Mouse (Mus musculus): ENCODE data around the gene Fam83c.

Fam83c gene

GRCm38 (mm10) chr2:155798613-155799012 lies 36.0 kb downstream of the Fam83c start:
- DNase-seq (ENCODE audit: inconsistent age in 2 of 2, low spot score in 1 of 2), result no peak

- DNase-seq (ENCODE audit: inconsistent age in 2 of 2, low spot score in 1 of 2), result peak in 1 of 2 experiments; percentile 17
Measured at GRCm38 (mm10) chr2:155794674-155795445, 39.8 kb downstream of the Fam83c start.

- DNase-seq (ENCODE audit: inconsistent age in 2 of 2, low spot score in 1 of 2), result no peak
Measured at GRCm38 (mm10) chr2:155792899-155793298, 41.8 kb downstream of the Fam83c start.

GRCm38 (mm10) chr2:155787949-155788931 lies 46.4 kb downstream of the Fam83c start:
- no peak for DNase-seq (ENCODE audit: inconsistent age in 2 of 2, low spot score in 1 of 2)

- DNase-seq (ENCODE audit: inconsistent age in 2 of 2, low spot score in 1 of 2), result no peak
Measured at GRCm38 (mm10) chr2:155786905-155787304, 47.7 kb downstream of the Fam83c start.

- DNase-seq (ENCODE audit: inconsistent age in 2 of 2, low spot score in 1 of 2), result peak in 1 of 2 experiments; percentile 41
Measured at GRCm38 (mm10) chr2:155784534-155784933, 50.1 kb downstream of the Fam83c start.

- no peak for DNase-seq (ENCODE audit: inconsistent age in 2 of 2, low spot score in 1 of 2)
Measured at GRCm38 (mm10) chr2:155779506-155779905, 55.1 kb downstream of the Fam83c start.

GRCm38 (mm10) chr2:155779066-155779465 lies 55.6 kb downstream of the Fam83c start:
- DNase-seq (ENCODE audit: inconsistent age in 2 of 2, low spot score in 1 of 2), result peak in 1 of 2 experiments; percentile 34

- DNase-seq (ENCODE audit: inconsistent age in 2 of 2, low spot score in 1 of 2), result no peak
Measured at GRCm38 (mm10) chr2:155778004-155778403, 56.6 kb downstream of the Fam83c start.

- DNase-seq (ENCODE audit: inconsistent age in 2 of 2, low spot score in 1 of 2), result no peak
Measured at GRCm38 (mm10) chr2:155777688-155777985, 57.0 kb downstream of the Fam83c start.

Measured in adrenal gland, adult (tissue).